ENCODE assay signal across 8 mouse cellular contexts in genomic region chr12:102284618-102285159, GRCm38 (mm10). TPM values are rescaled to one million over a fixed set of nuclear protein-coding genes. Genes with fewer than 3 reads are reported as not detected.
A peak's percentile ranks its signal among the peaks of the same experiment; 100 is the strongest.
DNase-seq lines count a peak whose midpoint lies in the region; ATAC-seq and TF ChIP-seq lines count a peak whose summit lies in the region.

No protein-coding gene starts in this region.

- peak overlapping the region; percentile 95 for H3K4me2 ChIP-seq in kidney, postnatal 0 days (ENCODE audit: low read length)
- peak overlapping the region; percentile 95 for H3K4me2 ChIP-seq in heart, embryonic 15.5 days
- peak overlapping the region; percentile 95 for H3K4me2 ChIP-seq in limb, embryonic 14.5 days (replicated peaks; ENCODE audit: low read depth, low read length, severe bottlenecking)
- peak overlapping the region; percentile 95 for H3K4me2 ChIP-seq in neural tube, embryonic 13.5 days

- 0 out of 2 replicates have a peak overlapping the region, but pooled peaks have one; percentile 31 for H3K27ac ChIP-seq in kidney, postnatal 0 days
- peak overlapping the region; percentile 90 for H3K27ac ChIP-seq in heart, embryonic 15.5 days
- no peak overlapping the region for H3K27ac ChIP-seq in limb, embryonic 14.5 days (replicated peaks; ENCODE audit: low read depth, low read length)
- H3K27ac ChIP-seq in neural tube, embryonic 13.5 days (replicated peaks): no peak overlapping the region

- no peak for TF ChIP-seq POLR2A in limb, embryonic 14.5 days (IDR thresholded peaks at IDR 0.05; ENCODE audit: borderline replicate concordance, extremely low read depth, insufficient read depth, insufficient read length)

- H3K4me3 ChIP-seq in kidney, postnatal 0 days (replicated peaks; ENCODE audit: low read depth, low read length): peak overlapping the region; percentile 62; the same call in 1 of the 2 replicates
- peak overlapping the region; percentile 73 for H3K4me3 ChIP-seq in heart, embryonic 15.5 days
- H3K4me3 ChIP-seq in limb, embryonic 14.5 days (replicated peaks; ENCODE audit: low read length): peak overlapping the region; percentile 62
- H3K4me3 ChIP-seq in neural tube, embryonic 13.5 days: peak overlapping the region; percentile 54

- intact Hi-C loops in gastrocnemius, postnatal 36 days (cut with DNase I): no loop called here

- ATAC-seq in kidney, postnatal 0 days (replicated peaks; ENCODE audit: low FRiP score, low read depth): no peak
- no peak for ATAC-seq in heart, embryonic 15.5 days (replicated peaks; ENCODE audit: insufficient number of reproducible peaks, insufficient read depth, low FRiP score, low read depth)
- no peak for ATAC-seq in limb, embryonic 14.5 days (ENCODE audit: low FRiP score, low read depth)
- ATAC-seq in neural tube, embryonic 13.5 days (ENCODE audit: low read depth): no peak

- DNase-seq in kidney, postnatal 0 days (ENCODE audit: low spot score): no peak
- no peak for DNase-seq in kidney, adult 9 months
- DNase-seq in limb, embryonic 14.5 days (ENCODE audit: low spot score): no peak
- no peak for DNase-seq in frontal cortex, postnatal 36 days (ENCODE audit: low spot score in 2 of 2)
- DNase-seq in gastrocnemius, postnatal 36 days: no peak
- DNase-seq in frontal cortex, postnatal 10 days (ENCODE audit: low spot score in 2 of 2): no peak

- H3K9me3 ChIP-seq in kidney, postnatal 0 days (replicated peaks; ENCODE audit: low read length): no peaks in the 10 kb centered on the region
- no peaks in the 10 kb centered on the region for H3K9me3 ChIP-seq in heart, embryonic 15.5 days (replicated peaks)
- no peaks in the 10 kb centered on the region for H3K9me3 ChIP-seq in limb, embryonic 14.5 days (ENCODE audit: control insufficient read depth, low read length)
- no peaks in the 10 kb centered on the region for H3K9me3 ChIP-seq in neural tube, embryonic 13.5 days

- WGBS in kidney, postnatal 0 days: 49% methylated on average over 3 of the region's 3 CpGs
- 45% methylated on average over 3 of the region's 3 CpGs for whole genome bisulfite sequencing in heart, embryonic 15.5 days
- 32% methylated on average over 3 of the region's 3 CpGs for WGBS in limb, embryonic 14.5 days
- 38% methylated on average over 3 of the region's 3 CpGs for WGBS in neural tube, embryonic 13.5 days

- H3K4me1 ChIP-seq in kidney, postnatal 0 days (replicated peaks; ENCODE audit: insufficient read depth, low read length): peaks cover 40% of the 10 kb centered on the region
- peaks cover 60% of the 10 kb centered on the region for H3K4me1 ChIP-seq in heart, embryonic 15.5 days (replicated peaks)
- H3K4me1 ChIP-seq in limb, embryonic 14.5 days (ENCODE audit: control insufficient read depth, insufficient read depth, low read length): peaks cover 20% of the 10 kb centered on the region
- H3K4me1 ChIP-seq in neural tube, embryonic 13.5 days (replicated peaks): peaks cover 66% of the 10 kb centered on the region

- no peak overlapping the region for H3K9ac ChIP-seq in kidney, postnatal 0 days (ENCODE audit: low read depth, low read length)
- H3K9ac ChIP-seq in heart, embryonic 15.5 days: peak overlapping the region; percentile 80
- no peak overlapping the region for H3K9ac ChIP-seq in limb, embryonic 14.5 days (ENCODE audit: low read depth, low read length, severe bottlenecking)
- H3K9ac ChIP-seq in neural tube, embryonic 13.5 days: no peak overlapping the region

- H3K27me3 ChIP-seq in kidney, postnatal 0 days (ENCODE audit: insufficient read depth, low read length): no peaks in the 10 kb centered on the region
- no peaks in the 10 kb centered on the region for H3K27me3 ChIP-seq in heart, embryonic 15.5 days
- H3K27me3 ChIP-seq in limb, embryonic 14.5 days (ENCODE audit: control insufficient read depth, insufficient read depth, low read length): no peaks in the 10 kb centered on the region
- H3K27me3 ChIP-seq in neural tube, embryonic 13.5 days: peaks cover 16% of the 10 kb centered on the region

- TF ChIP-seq CTCF in kidney, postnatal 0 days (IDR thresholded peaks at IDR 0.05; ENCODE audit: low read depth): no peak

- H3K36me3 ChIP-seq in kidney, postnatal 0 days (ENCODE audit: insufficient read depth, low read length): no peaks in the 10 kb centered on the region
- no peaks in the 10 kb centered on the region for H3K36me3 ChIP-seq in heart, embryonic 15.5 days
- H3K36me3 ChIP-seq in limb, embryonic 14.5 days (ENCODE audit: control insufficient read depth, insufficient read depth, low read length): no peaks in the 10 kb centered on the region
- no peaks in the 10 kb centered on the region for H3K36me3 ChIP-seq in neural tube, embryonic 13.5 days

RNA-seq across cellular contexts. Expression of gene Rin3, which starts 1.8 kb away (rescaled TPM):
- 5.5 and 8.8 TPM in 2 replicates for polyA plus RNA-seq in kidney, postnatal 0 days (2015; fragmentation: Nextera tagmentation; extraction: Ambion mirVana)
- polyA plus RNA-seq in heart, embryonic 15.5 days (2015; fragmentation: Nextera tagmentation; extraction: Ambion mirVana): 9.0 and 11.2 TPM in 2 replicates
- polyA plus RNA-seq in limb, embryonic 14.5 days (2012; rRNA removed): 10.0 and 11.9 TPM in 2 replicates
- 9.4 and 10.8 TPM in 2 replicates for polyA plus RNA-seq in limb, embryonic 14.5 days (2014; fragmentation: Nextera tagmentation; extraction: Ambion mirVana)
- polyA plus RNA-seq in neural tube, embryonic 13.5 days (2015; fragmentation: Nextera tagmentation; extraction: Ambion mirVana): 4.6 and 5.7 TPM in 2 replicates
- total RNA-seq in gastrocnemius, postnatal 36 days (2021): 1 to 10 TPM; 6.7 to 7.9 TPM

Comparison
In these comparisons a context has a peak if more than half of its experiments do, and no peak if none do; other contexts are left out.
1. H3K27ac ChIP-seq: peak in kidney, postnatal 0 days (single experiment) and heart, embryonic 15.5 days (single experiment); none in limb, embryonic 14.5 days (single experiment) and neural tube, embryonic 13.5 days (single experiment).
2. Peak in every context shown above with its lines, with median percentiles within 50 percentile points of each other: H3K4me2 ChIP-seq and H3K4me3 ChIP-seq.